Mouse (Mus musculus) CH12.LX (cell line): ENCODE measurements around the gene 1110065P20Rik. TPM values are rescaled to one million over a fixed set of nuclear protein-coding genes. Genes with fewer than 3 reads are reported as not detected.

ENCODE experiments used
- DNase-seq: peaks from one replicate; pipeline ENCODE4 v3.0.0-alpha.2; 2013; ENCODE audit errors: extremely low read depth
- H3K27ac ChIP-seq: 2 replicates; pipeline ENCODE4 v1.5.1; 2012; ENCODE audit warnings: low read depth, mild to moderate bottlenecking, control low read depth, moderate library complexity; ENCODE audit not compliant: insufficient read depth
- H3K27me3 ChIP-seq: replicated peaks from 2 replicates; pipeline ENCODE3; 2012; ENCODE audit warnings: inconsistent platforms
- H3K36me3 ChIP-seq, 2 experiments: replicated peaks in 1 of 2; 2 replicates each; pipeline versions ENCODE3 to v1.6.1; 2012; ENCODE audit warnings: inconsistent platforms in 1 of 2, low read length in 1 of 2, mild to moderate bottlenecking in 1 of 2, mixed read lengths in 1 of 2, moderate library complexity in 1 of 2; ENCODE audit not compliant: control insufficient read depth in 1 of 2, insufficient read depth in 1 of 2
- H3K4me1 ChIP-seq, 2 experiments: 2 replicates each; pipeline ENCODE4 v1.6.1; 2012; ENCODE audit warnings: inconsistent platforms in 1 of 2, moderate library complexity in 1 of 2; ENCODE audit not compliant: insufficient read depth in 2 of 2, control insufficient read depth in 1 of 2
- H3K4me2 ChIP-seq: 2 replicates; pipeline ENCODE4 v1.6.1; 2012; ENCODE audit warnings: low read depth, mild to moderate bottlenecking, control low read depth; ENCODE audit not compliant: poor library complexity, insufficient read depth, severe bottlenecking
- H3K4me3 ChIP-seq, 3 experiments: fragments of 150-350 bp in 1 of 3; sonication (generic) in 1 of 3; replicated peaks in 1 of 3; 2 replicates each; pipeline versions ENCODE3 to v1.5.1; 2011 to 2012; ENCODE audit warnings: low read depth in 2 of 3, low read length in 2 of 3, mild to moderate bottlenecking in 2 of 3, moderate library complexity in 2 of 3, control low read depth in 1 of 3, improper control_type of control experiment in 1 of 3, inconsistent platforms in 1 of 3, mixed read lengths in 1 of 3; ENCODE audit not compliant: poor library complexity in 1 of 3
- H3K79me2 ChIP-seq: replicated peaks from 2 replicates; pipeline ENCODE4 v1.6.1; 2012; ENCODE audit warnings: mild to moderate bottlenecking, moderate library complexity; ENCODE audit not compliant: control insufficient read depth, poor library complexity, insufficient read depth, severe bottlenecking; ENCODE audit errors: extremely low read depth
- H3K9ac ChIP-seq: 2 replicates; pipeline ENCODE4 v1.6.1; 2012; ENCODE audit warnings: low read depth, mild to moderate bottlenecking, control low read depth, moderate library complexity; ENCODE audit not compliant: insufficient read depth
- H3K9me3 ChIP-seq: replicated peaks from 2 replicates; pipeline ENCODE3; 2012; ENCODE audit warnings: low read length, inconsistent platforms, mixed read lengths
- BHLHE40 ChIP-seq: IDR thresholded peaks from 2 replicates; pipeline ENCODE4 v1.6.1; 2011; ENCODE audit warnings: mild to moderate bottlenecking, low read depth, low read length, improper control_type of control experiment
- CHD2 ChIP-seq: IDR thresholded peaks from 2 replicates; pipeline ENCODE4 v1.6.1; 2011; ENCODE audit warnings: low read length, improper control_type of control experiment
- CTCF ChIP-seq, 2 experiments: IDR thresholded peaks in 1 of 2; conservative IDR thresholded peaks in 1 of 2; 2 replicates each; pipeline ENCODE4 v1.5.1; 2011 to 2012; ENCODE audit warnings: low read depth in 2 of 2, low read length in 2 of 2, improper control_type of control experiment in 1 of 2, inconsistent platforms in 1 of 2, mild to moderate bottlenecking in 1 of 2, moderate library complexity in 1 of 2
- E2F4 ChIP-seq: IDR thresholded peaks from 2 replicates; pipeline ENCODE4 v1.6.1; 2011; ENCODE audit warnings: low read depth, low read length, improper control_type of control experiment; ENCODE audit not compliant: insufficient replicate concordance
- EP300 ChIP-seq: IDR thresholded peaks from 2 replicates; pipeline ENCODE4 v1.6.1; 2011; ENCODE audit warnings: low read length, improper control_type of control experiment
- ETS1 ChIP-seq: conservative IDR thresholded peaks from 2 replicates; pipeline ENCODE4 v1.6.1; 2012; ENCODE audit warnings: low read depth, mild to moderate bottlenecking, inconsistent platforms, low read length, improper control_type of control experiment, moderate library complexity
- HCFC1 ChIP-seq: IDR thresholded peaks from 2 replicates; pipeline ENCODE4 v1.6.1; 2012; ENCODE audit warnings: low read depth, mild to moderate bottlenecking, inconsistent platforms, low read length, improper control_type of control experiment
- JUN ChIP-seq: IDR thresholded peaks from 2 replicates; pipeline ENCODE4 v1.6.1; 2011; ENCODE audit warnings: low read depth, mild to moderate bottlenecking, low read length, improper control_type of control experiment, moderate library complexity; ENCODE audit not compliant: insufficient read depth
- MAFK ChIP-seq: IDR thresholded peaks from 2 replicates; pipeline ENCODE4 v1.6.1; 2011; ENCODE audit warnings: low read length, improper control_type of control experiment; ENCODE audit not compliant: insufficient replicate concordance
- MAX ChIP-seq: IDR thresholded peaks from 2 replicates; pipeline ENCODE4 v1.6.1; 2011; ENCODE audit warnings: low read length, improper control_type of control experiment
- MAZ ChIP-seq: IDR thresholded peaks from 2 replicates; pipeline ENCODE4 v1.6.1; 2012; ENCODE audit warnings: low read depth, mild to moderate bottlenecking, inconsistent platforms, low read length, improper control_type of control experiment, moderate library complexity
- MEF2A ChIP-seq: IDR thresholded peaks from 2 replicates; pipeline ENCODE4 v1.6.1; 2014; ENCODE audit warnings: low read depth, mild to moderate bottlenecking, inconsistent platforms, low read length, improper control_type of control experiment, borderline replicate concordance
- MXI1 ChIP-seq: IDR thresholded peaks from 2 replicates; pipeline ENCODE4 v1.6.1; 2011; ENCODE audit warnings: mild to moderate bottlenecking, low read depth, low read length, improper control_type of control experiment
- MYC ChIP-seq: IDR thresholded peaks from 2 replicates; pipeline ENCODE4 v1.6.1; 2011; ENCODE audit warnings: low read depth, mild to moderate bottlenecking, improper control_type of control experiment, low read length
- NRF1 ChIP-seq: IDR thresholded peaks from 2 replicates; pipeline ENCODE4 v1.6.1; 2014; ENCODE audit warnings: low read depth, mild to moderate bottlenecking, inconsistent platforms, low read length, improper control_type of control experiment, moderate library complexity
- PAX5 ChIP-seq: IDR thresholded peaks from 2 replicates; pipeline ENCODE4 v1.6.1; 2012; ENCODE audit warnings: low read length, inconsistent platforms, mixed read lengths
- POLR2AphosphoS2 ChIP-seq: IDR thresholded peaks from 2 replicates; pipeline ENCODE4 v1.6.1; 2011; ENCODE audit warnings: low read depth, low read length, improper control_type of control experiment
- RAD21 ChIP-seq: IDR thresholded peaks from 2 replicates; pipeline ENCODE4 v1.6.1; 2011; ENCODE audit warnings: low read depth, mild to moderate bottlenecking, low read length, improper control_type of control experiment, moderate library complexity
- RCOR1 ChIP-seq: conservative IDR thresholded peaks from 2 replicates; pipeline ENCODE4 v1.6.1; 2012; ENCODE audit warnings: low read depth, mild to moderate bottlenecking, inconsistent platforms, low read length, improper control_type of control experiment
- SIN3A ChIP-seq: IDR thresholded peaks from 2 replicates; pipeline ENCODE4 v1.6.1; 2012; ENCODE audit warnings: low read length, improper control_type of control experiment, inconsistent platforms
- TCF12 ChIP-seq: IDR thresholded peaks from 2 replicates; pipeline ENCODE4 v1.6.1; 2014; ENCODE audit warnings: low read depth, mild to moderate bottlenecking, inconsistent platforms, low read length, improper control_type of control experiment
- USF1 ChIP-seq: IDR thresholded peaks from 2 replicates; pipeline ENCODE4 v1.6.1; 2014; ENCODE audit warnings: low read depth, mild to moderate bottlenecking, inconsistent platforms, low read length, improper control_type of control experiment
- USF2 ChIP-seq: conservative IDR thresholded peaks from 2 replicates; pipeline ENCODE4 v1.6.1; 2011; ENCODE audit warnings: low read depth, low read length, improper control_type of control experiment
- ZC3H11A ChIP-seq: IDR thresholded peaks from 2 replicates; pipeline ENCODE4 v1.6.1; 2012; ENCODE audit warnings: low read depth, mild to moderate bottlenecking, inconsistent platforms, low read length, improper control_type of control experiment
- ZMIZ1 ChIP-seq: IDR thresholded peaks from 2 replicates; pipeline ENCODE4 v1.6.1; 2012; ENCODE audit warnings: low read depth, mild to moderate bottlenecking, inconsistent platforms, low read length, improper control_type of control experiment
- ZNF384 ChIP-seq: IDR thresholded peaks from 2 replicates; pipeline ENCODE4 v1.6.1; 2012; ENCODE audit warnings: low read depth, low read length, improper control_type of control experiment, inconsistent platforms
- dilution Hi-C: fragments of 300-500 bp; cut with MboI; formaldehyde crosslinking; loops from 2 replicates; pipeline ENCODE4 v1.14.3; 2020; ENCODE audit warnings: low sequenced_read_pairs; ENCODE audit not compliant: extremely low pct_unique_long_range_greater_than_20kb, extremely low pct_ligation_motif_present
- in situ Hi-C: fragments of 300-500 bp; cut with MboI; formaldehyde crosslinking; loops from 3 replicates; pipeline ENCODE4 v1.14.3; 2019; ENCODE audit warnings: low sequenced_read_pairs, low pct_ligation_motif_present, low pct_unique_long_range_greater_than_20kb, mixed read lengths
- polyA plus RNA-seq: library from polyadenylated mRNA; unstranded; fragments of >175 nt; gene quantifications from 2 replicates; pipeline ENCODE4 v1.2.1, GENCODE M21; 2012; ENCODE audit warnings: low read depth; ENCODE audit not compliant: insufficient read length
- total RNA-seq, 2 experiments: library from RNA; depleted of rRNA; stranded (reverse); fragments of 300-350 nt in 1 of 2; fragments of >200 nt in 1 of 2; gene quantifications; 2 replicates each; pipeline ENCODE4 v1.2.3; 2012 to 2014

Gene 1110065P20Rik
- total and polyA plus RNA-seq, 3 experiments = 16.7 to 29.0 (median 28.5) TPM

- Histone ChIP-seq H3K79me2 (peaks cover 18% of the 10 kb centered on the region), H3K9me3 (no peaks in the 10 kb centered on the region), H3K4me1 (peaks cover 0 to 35% of the 10 kb centered on the region in 2 experiments; a peak in 2 of 4 replicates), H3K9ac (no peak overlapping the region), H3K4me2 (no peak overlapping the region), H3K36me3 (peaks cover 58 to 92% of the 10 kb centered on the region in 2 experiments), H3K27me3 (no peaks in the 10 kb centered on the region), H3K4me3 (no peak overlapping the region), H3K27ac (no peak overlapping the region)
- dilution Hi-C loops = no loop called here
- TF ChIP-seq TCF12 = no peak
- no peak for TF ChIP-seq NRF1
- no peak for TF ChIP-seq RAD21
- no peak for TF ChIP-seq MAFK
- TF ChIP-seq ZMIZ1 = no peak
- no peak for TF ChIP-seq E2F4
- TF ChIP-seq ETS1 = no peak
- no peak for TF ChIP-seq POLR2AphosphoS2
- no peak for TF ChIP-seq MEF2A
- TF ChIP-seq HCFC1 = no peak
- no peak for TF ChIP-seq USF1
- TF ChIP-seq ZC3H11A = no peak
- DNase-seq = no peak
- in situ Hi-C loops = no loop called here
Observed at GRCm38 (mm10) chr4:124818832-124819231, 32.2 kb downstream of the 1110065P20Rik start.

DNA sequence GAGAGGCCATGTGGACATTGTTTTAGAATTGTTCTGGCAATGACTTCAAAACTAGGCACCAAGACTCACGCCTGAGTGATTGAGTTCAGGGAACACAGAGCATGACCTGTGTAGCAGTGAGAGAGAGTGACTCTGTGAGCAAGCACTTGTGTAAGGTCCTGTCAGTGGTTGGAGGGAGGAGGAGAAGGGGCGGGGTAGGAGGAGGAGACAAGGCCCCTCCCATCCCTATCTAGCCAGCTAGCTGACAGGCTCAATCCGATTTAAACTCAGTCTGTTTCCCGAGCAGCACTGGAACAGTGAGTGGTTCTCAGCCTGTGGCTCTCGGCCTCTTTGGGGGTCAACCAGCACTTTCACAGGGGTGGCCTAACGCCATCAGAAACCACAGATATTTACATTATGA, 33.2 kb downstream of the 1110065P20Rik start:
- no peaks in the 10 kb centered on the region for H3K27me3 ChIP-seq
- in situ Hi-C loops = no loop called here
- no peak overlapping the region for H3K4me3 ChIP-seq
- H3K9me3 ChIP-seq = no peaks in the 10 kb centered on the region
- no peak for DNase-seq
- H3K9ac ChIP-seq = no peak overlapping the region
- peaks cover 48 to 90% of the 10 kb centered on the region in 2 experiments for H3K36me3 ChIP-seq
- H3K79me2 ChIP-seq = peaks cover 23% of the 10 kb centered on the region
- no peak overlapping the region for H3K4me2 ChIP-seq
- TF ChIP-seq PAX5 (no peak), MAFK (no peak), RCOR1 (no peak), JUN (no peak), MYC (no peak), MEF2A (no peak), MXI1 (no peak), BHLHE40 (no peak), CTCF (conservative IDR thresholded peaks at IDR 0.05 in 1 of 2, IDR thresholded peaks at IDR 0.05 in 1 of 2; ENCODE audit: low read depth in 2 of 2, low read length in 2 of 2) (no peak), CHD2 (no peak), ZNF384 (no peak), MAZ (no peak), EP300 (no peak), NRF1 (no peak), USF1 (no peak), SIN3A (no peak), USF2 (no peak), E2F4 (no peak), MAX (no peak)
- H3K4me1 ChIP-seq = peaks cover 0 to 40% of the 10 kb centered on the region in 2 experiments; a peak in 2 of 4 replicates
- no peak overlapping the region for H3K27ac ChIP-seq
- dilution Hi-C loops = no loop called here
